Mouse (Mus musculus) forebrain, postnatal 0 days (tissue): ENCODE data around the gene Gm9611. TPM values are rescaled to one million over a fixed set of nuclear protein-coding genes. Genes with fewer than 3 reads are reported as not detected.
"Not testable (repeated sequence)": the region's sequence is repeated elsewhere in the genome, so short reads cannot be mapped to it uniquely, and the experiment has no call there.

ENCODE experiments used
- ATAC-seq: fragments of 200-750 bp; cut with Nextera tagmentation; 2 replicates; pipeline ENCODE4 v1.8.0; 2017; ENCODE audit warnings: mild to moderate bottlenecking, moderate library complexity
- DNase-seq: peaks from one replicate; pipeline ENCODE4 v3.0.0-alpha.2; 2015
- H3K27ac ChIP-seq: fragments of 300-500 bp; sonication (generic); 2 replicates; pipeline ENCODE4 v1.5.1; 2014; ENCODE audit warnings: low read depth, mild to moderate bottlenecking, antibody characterized with exemption, low read length, moderate library complexity, mixed read lengths
- H3K27me3 ChIP-seq: fragments of 300-500 bp; sonication (generic); 2 replicates; pipeline ENCODE4 v1.6.1; 2014; ENCODE audit warnings: mild to moderate bottlenecking, low read length, mixed read lengths; ENCODE audit not compliant: insufficient read depth
- H3K36me3 ChIP-seq: fragments of 300-500 bp; sonication (generic); 2 replicates; pipeline ENCODE4 v1.6.1; 2014; ENCODE audit warnings: mild to moderate bottlenecking, moderate library complexity; ENCODE audit not compliant: insufficient read depth
- H3K4me1 ChIP-seq: fragments of 300-500 bp; sonication (generic); 2 replicates; pipeline ENCODE4 v1.6.1; 2014; ENCODE audit warnings: antibody characterized with exemption; ENCODE audit not compliant: insufficient read depth
- H3K4me2 ChIP-seq: fragments of 300-500 bp; sonication (generic); 2 replicates; pipeline ENCODE4 v1.6.1; 2014; ENCODE audit warnings: low read depth, mild to moderate bottlenecking, moderate library complexity
- H3K4me3 ChIP-seq: fragments of 300-500 bp; sonication (generic); 2 replicates; pipeline ENCODE4 v1.5.1; 2014; ENCODE audit warnings: low read depth, low read length, mixed read lengths
- H3K9ac ChIP-seq: fragments of 300-500 bp; sonication (generic); 2 replicates; pipeline ENCODE4 v1.6.1; 2014; ENCODE audit warnings: mild to moderate bottlenecking
- H3K9me3 ChIP-seq: fragments of 300-500 bp; sonication (generic); 2 replicates; pipeline ENCODE4 v1.6.1; 2016; ENCODE audit warnings: low read length
- WGBS: fragments of 180-500 bp; shearing (Covaris S2); extraction: QIAGEN DNeasy Blood & Tissue Kit; methylation state at CpG from one replicate; pipeline ENCODE4 v1.1.7; 2014; 5-methylcytosine and 5-hydroxymethylcytosine counted together
- microRNA-seq, 2 experiments: library from miRNA; unstranded; fragments of <30 nt; microRNA quantifications; one replicate each; pipeline ENCODE4; 2016
- polyA plus RNA-seq: library from polyadenylated mRNA; unstranded; fragments of >200 nt; fragmentation: Nextera tagmentation; extraction: Ambion mirVana; gene quantifications from 2 replicates; pipeline ENCODE4 v1.2.1, GENCODE M21; 2015
- total RNA-seq: library from RNA; depleted of rRNA; stranded (reverse); fragments of >200 nt; gene quantifications from 2 replicates; pipeline ENCODE4 v1.2.3, GENCODE M21; 2014; rRNA removed

Gm9611 gene
- total RNA-seq, result not detected in 2 replicates
- polyA plus RNA-seq, result not detected in 2 replicates

- not testable (repeated sequence) for H3K4me2 ChIP-seq, H3K4me3 ChIP-seq, H3K27me3 ChIP-seq, DNase-seq, ATAC-seq, H3K36me3 ChIP-seq, H3K4me1 ChIP-seq, H3K27ac ChIP-seq, H3K9ac ChIP-seq, H3K9me3 ChIP-seq
- no CpG with 5 or more reads among the region's 3 CpGs for WGBS
Measured at GRCm38 (mm10) chr14:42297258-42297657, at the start of gene Gm9611. Gm9611 (minus strand) TSS chr14:42297358.

DNA sequence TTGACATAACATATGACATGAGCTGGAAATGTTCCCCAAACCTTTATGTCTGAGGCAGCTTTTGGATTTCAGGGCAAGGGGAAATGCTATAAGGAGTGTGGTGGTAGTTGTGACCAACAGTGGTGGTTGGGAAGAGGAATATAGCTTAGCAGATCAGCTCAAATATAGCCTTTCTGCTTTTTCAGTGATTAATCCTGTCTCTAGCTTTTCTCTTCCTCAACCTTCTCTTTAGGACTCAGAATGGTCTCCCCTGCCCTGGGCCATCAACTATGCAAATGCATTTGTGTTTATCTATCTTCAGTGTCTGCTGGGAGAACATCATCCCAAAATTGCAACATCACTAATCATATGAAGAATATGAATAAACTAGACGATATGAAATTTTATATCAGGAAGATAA is 12.8 kb upstream of the Gm9611 start, which contains the start of gene Gm7995:
Gene Gm7995 (plus strand): TSS at position 301 of the 400 bp plus-strand sequence.
- ATAC-seq, H3K9me3 ChIP-seq, H3K9ac ChIP-seq, H3K4me1 ChIP-seq, DNase-seq, H3K27me3 ChIP-seq, H3K36me3 ChIP-seq, H3K4me3 ChIP-seq, H3K4me2 ChIP-seq, H3K27ac ChIP-seq: not testable (repeated sequence)
- WGBS, result no CpG with 5 or more reads among the region's 1 CpGs

GRCm38 (mm10) chr14:42259948-42260347 is 37.2 kb downstream of the Gm9611 start, which contains the start of gene Gm17026:
Gm17026 (minus strand) TSS chr14:42260048.
- 80% methylated on average over 1 of the region's 3 CpGs for WGBS

More at GRCm38 (mm10) chr14:42259948-42260347, 37.2 kb downstream of the Gm9611 start, which contains the start of gene Gm17026:
- H3K4me3 ChIP-seq, ATAC-seq, H3K4me2 ChIP-seq, H3K27ac ChIP-seq, H3K36me3 ChIP-seq, H3K4me1 ChIP-seq, H3K27me3 ChIP-seq, DNase-seq, H3K9me3 ChIP-seq, H3K9ac ChIP-seq: not testable (repeated sequence)

Small RNAs within 50 kb of the gene (microRNA-seq; reads per million reads assigned to microRNA genes)
- 0 reads per million in 2 experiments for gene Gm25208
- 0 reads per million in 2 experiments for gene Gm25892

Other genes starting within 250 kb of the Gm9611 start
- gene Gm7951, start 180.0 kb downstream of the Gm9611 start, total RNA-seq, result not detected in 2 replicates
- not detected in 2 replicates for gene Gm7951, start 180.0 kb downstream of the Gm9611 start, polyA plus RNA-seq
- not detected in 2 replicates for gene Gm17027, start 134.7 kb downstream of the Gm9611 start, total RNA-seq
- not detected in 2 replicates for gene Gm17027, start 134.7 kb downstream of the Gm9611 start, polyA plus RNA-seq
- not detected in 2 replicates for gene Gm3573, start 106.6 kb downstream of the Gm9611 start, total RNA-seq
- gene Gm3573, start 106.6 kb downstream of the Gm9611 start, polyA plus RNA-seq, result not detected in 2 replicates
- not detected in 2 replicates for gene Gm17026, start 37.3 kb downstream of the Gm9611 start, total RNA-seq
- not detected in 2 replicates for gene Gm17026, start 37.3 kb downstream of the Gm9611 start, polyA plus RNA-seq
- gene Gm7995, start 12.9 kb upstream of the Gm9611 start, total RNA-seq, result not detected in 2 replicates
- gene Gm7995, start 12.9 kb upstream of the Gm9611 start, polyA plus RNA-seq, result not detected in 2 replicates
- gene Gm8005, start 142.3 kb upstream of the Gm9611 start, total RNA-seq, result not detected in 2 replicates
- not detected in 2 replicates for gene Gm8005, start 142.3 kb upstream of the Gm9611 start, polyA plus RNA-seq
- not detected in 2 replicates for gene Gm8011, start 166.5 kb upstream of the Gm9611 start, total RNA-seq
- gene Gm8011, start 166.5 kb upstream of the Gm9611 start, polyA plus RNA-seq, result not detected in 2 replicates
- not detected in 2 replicates for gene Gm8020, start 205.0 kb upstream of the Gm9611 start, total RNA-seq
- not detected in 2 replicates for gene Gm8020, start 205.0 kb upstream of the Gm9611 start, polyA plus RNA-seq
- not detected in 2 replicates for gene Gm8024, start 226.9 kb upstream of the Gm9611 start, total RNA-seq
- not detected in 2 replicates for gene Gm8024, start 226.9 kb upstream of the Gm9611 start, polyA plus RNA-seq